Mouse (Mus musculus) bone marrow, adult 2 months (tissue): ENCODE measurements around the gene Rpl18.

Source experiments
- CTCF ChIP-seq: fragments of 200-500 bp; IDR thresholded peaks from 2 replicates; pipeline ENCODE4 v1.5.1; 2011; ENCODE audit warnings: low read length, control low read depth; ENCODE audit not compliant: control insufficient read depth, insufficient read depth
- POLR2A ChIP-seq: fragments of 200-500 bp; IDR thresholded peaks from 2 replicates; pipeline ENCODE4 v1.6.1; 2011; ENCODE audit warnings: low read depth, mild to moderate bottlenecking, control low read depth, low read length, borderline replicate concordance; ENCODE audit not compliant: control insufficient read depth

- TF ChIP-seq CTCF = no peak; the same call in 1 of the 2 replicates
- TF ChIP-seq POLR2A = peak; percentile 71; the same call in 1 of the 2 replicates
Observed at GRCm38 (mm10) chr7:45715090-45715708, at the start of gene Rpl18.
